Mouse (Mus musculus) liver, embryonic 14.5 days (tissue): ENCODE measurements around the gene Hc. TPM values are rescaled to one million over a fixed set of nuclear protein-coding genes. Genes with fewer than 3 reads are reported as not detected.

ENCODE experiments used
- ATAC-seq: fragments of 200-750 bp; cut with Nextera tagmentation; 2 replicates; pipeline ENCODE4 v1.8.0; 2017; ENCODE audit warnings: moderate number of reproducible peaks, mild to moderate bottlenecking, moderate library complexity; ENCODE audit not compliant: insufficient read depth
- DNase-seq, 3 experiments: peaks; one replicate each; pipeline ENCODE4 v3.0.0-alpha.2; 2012 to 2013; ENCODE audit warnings: low read depth in 3 of 3, low spot score in 3 of 3
- H3K27ac ChIP-seq: fragments of 300-500 bp; sonication (generic); 2 replicates; pipeline ENCODE4 v1.5.1; 2014; ENCODE audit warnings: moderate library complexity, mild to moderate bottlenecking, control low read depth, inconsistent platforms
- H3K27me3 ChIP-seq: fragments of 300-500 bp; sonication (generic); 2 replicates; pipeline ENCODE4 v1.6.1; 2014; ENCODE audit warnings: mild to moderate bottlenecking, low read length, moderate library complexity; ENCODE audit not compliant: control insufficient read depth, insufficient read depth
- H3K36me3 ChIP-seq: fragments of 300-500 bp; sonication (generic); replicated peaks from 2 replicates; pipeline ENCODE4 v1.6.1; 2014; ENCODE audit warnings: low read depth; ENCODE audit not compliant: control insufficient read depth, insufficient read depth
- H3K4me1 ChIP-seq, 2 experiments: fragments of 200-500 bp in 1 of 2; fragments of 300-500 bp in 1 of 2; sonication (generic) in 1 of 2; replicated peaks; 2 replicates each; pipeline ENCODE4 v1.6.1; 2012 to 2014; ENCODE audit warnings: antibody characterized with exemption in 1 of 2, inconsistent platforms in 1 of 2, low read length in 1 of 2; ENCODE audit not compliant: control insufficient read depth in 2 of 2, insufficient read depth in 2 of 2
- H3K4me2 ChIP-seq: fragments of 300-500 bp; sonication (generic); 2 replicates; pipeline ENCODE4 v1.6.1; 2014; ENCODE audit warnings: low read depth, mild to moderate bottlenecking, control low read depth, moderate library complexity
- H3K4me3 ChIP-seq, 2 experiments: fragments of 200-500 bp in 1 of 2; fragments of 300-500 bp in 1 of 2; sonication (generic) in 1 of 2; 2 replicates each; pipeline ENCODE4 v1.5.1; 2012 to 2014; ENCODE audit warnings: low read depth in 2 of 2, low read length in 2 of 2, mild to moderate bottlenecking in 2 of 2, control low read depth in 1 of 2, inconsistent platforms in 1 of 2, moderate library complexity in 1 of 2; ENCODE audit not compliant: insufficient read depth in 1 of 2
- H3K9ac ChIP-seq: fragments of 300-500 bp; sonication (generic); replicated peaks from 2 replicates; pipeline ENCODE4 v1.6.1; 2014; ENCODE audit warnings: mild to moderate bottlenecking, control low read depth, moderate library complexity
- H3K9me3 ChIP-seq: fragments of 300-500 bp; sonication (generic); 2 replicates; pipeline ENCODE4 v1.6.1; 2016; ENCODE audit warnings: low read length, mixed read lengths; ENCODE audit not compliant: control insufficient read depth
- CTCF ChIP-seq: IDR thresholded peaks from 2 replicates; pipeline ENCODE4 v1.5.1; 2016; ENCODE audit warnings: antibody characterized with exemption, low read depth, control low read depth
- EP300 ChIP-seq: IDR thresholded peaks from 2 replicates; pipeline ENCODE4 v1.6.1; 2016; ENCODE audit warnings: antibody characterized with exemption, low read depth
- WGBS: fragments of 180-500 bp; shearing (Covaris S2); extraction: QIAGEN DNeasy Blood & Tissue Kit; methylation state at CpG from one replicate; pipeline ENCODE4 v1.1.7; 2014; ENCODE audit not compliant: insufficient replicate concordance; 5-methylcytosine and 5-hydroxymethylcytosine counted together
- polyA plus RNA-seq, 2 experiments: library from polyadenylated mRNA; depleted of rRNA in 1 of 2; stranded (reverse) in 1 of 2; unstranded in 1 of 2; fragments of >200 nt; fragmentation: Nextera tagmentation in 1 of 2; extraction: Ambion mirVana in 1 of 2; gene quantifications; 2 replicates each; pipeline versions ENCODE4 v1.2.1 to v1.2.3; 2012 to 2014

Gene Hc
- polyA plus RNA-seq, 2 experiments: 37.4 to 56.3 TPM

DNA sequence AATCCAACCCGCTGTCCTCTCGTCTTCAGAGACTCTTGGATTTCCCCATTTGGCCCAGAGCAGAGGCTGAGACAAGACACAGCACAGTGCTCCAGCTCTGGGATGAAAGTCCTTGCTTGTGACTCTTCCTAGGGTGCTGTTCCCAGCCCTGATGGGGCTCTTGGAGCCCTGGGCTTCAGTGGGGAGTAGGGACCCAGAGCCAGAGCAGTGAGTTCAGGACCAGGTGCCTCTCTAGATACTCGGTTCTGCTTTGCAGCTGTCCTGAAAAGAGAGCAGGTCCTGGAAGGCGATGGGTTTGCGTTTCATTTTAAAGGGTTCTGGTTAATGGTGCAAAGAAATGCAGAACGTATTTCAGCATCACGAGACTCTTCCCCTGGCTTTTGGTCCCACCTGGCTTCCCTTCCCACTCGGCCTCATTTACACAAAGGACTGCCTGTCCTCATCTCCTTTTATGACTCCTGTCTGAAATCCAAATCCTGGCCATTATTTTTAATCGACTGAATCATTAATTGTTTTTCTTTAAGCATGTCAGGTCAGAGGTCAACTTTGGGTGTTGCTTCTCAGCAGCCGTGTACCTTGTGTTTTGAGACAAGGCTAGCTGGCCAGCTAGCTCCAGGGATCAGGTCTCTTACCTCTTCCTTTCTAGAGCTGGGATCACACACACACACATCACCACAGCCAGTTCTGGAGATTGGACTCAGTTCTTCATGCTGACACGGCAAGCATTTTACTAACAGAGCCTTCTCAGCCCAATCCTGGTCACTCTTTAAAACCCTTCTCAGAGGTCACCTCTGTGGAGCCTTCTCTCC is 90.0 kb downstream of the Hc start:
- ATAC-seq (no peak), DNase-seq (no peak)
- Histone ChIP-seq H3K9ac (no peak overlapping the region), H3K4me3 (no peak overlapping the region), H3K4me1 (no peaks in the 10 kb centered on the region), H3K4me2 (no peak overlapping the region), H3K36me3 (no peaks in the 10 kb centered on the region), H3K9me3 (no peaks in the 10 kb centered on the region), H3K27me3 (no peaks in the 10 kb centered on the region), H3K27ac (no peak overlapping the region)
- 59% methylated on average over 11 of the region's 11 CpGs for WGBS
- TF ChIP-seq EP300 (no peak), CTCF (no peak)

DNA sequence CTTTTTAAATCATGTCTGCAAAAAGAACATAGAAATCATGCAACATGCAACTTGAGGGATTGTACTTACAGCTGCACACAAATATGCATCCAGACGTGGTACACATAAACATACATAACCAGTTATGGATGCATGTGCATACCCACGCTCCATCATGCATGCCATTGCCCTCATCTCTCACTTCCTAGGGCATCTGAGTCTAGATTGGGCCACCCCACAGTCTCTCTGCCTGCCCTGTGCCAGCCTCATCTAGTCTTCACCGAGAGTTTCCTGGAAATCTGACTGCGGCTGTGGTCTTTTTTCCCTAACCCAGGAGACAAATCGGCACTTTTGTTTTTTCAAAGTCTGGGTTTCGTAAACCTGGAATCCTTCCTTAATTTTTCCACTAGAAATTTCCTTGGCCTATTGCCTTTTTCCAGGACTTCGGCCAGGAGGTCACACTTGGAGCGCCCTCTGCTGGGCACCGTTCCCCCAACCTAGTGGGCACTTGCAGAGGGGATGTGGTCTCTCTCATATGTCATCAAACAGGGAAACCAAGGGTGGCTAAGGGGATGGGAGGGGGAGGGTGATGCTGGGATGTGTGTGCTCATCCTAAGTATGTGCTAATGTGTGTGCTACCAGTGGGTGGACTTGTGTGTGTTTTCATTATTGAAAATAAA is 91.0 kb downstream of the Hc start:
- ATAC-seq (no peak), DNase-seq (no peak)
- Histone ChIP-seq H3K9me3 (no peaks in the 10 kb centered on the region), H3K27me3 (no peaks in the 10 kb centered on the region), H3K4me1 (peaks cover 2 to 8% of the 10 kb centered on the region in 2 experiments; a peak in 2 of 4 replicates), H3K9ac (no peak overlapping the region), H3K4me2 (no peak overlapping the region), H3K4me3 (no peak overlapping the region), H3K36me3 (no peaks in the 10 kb centered on the region), H3K27ac (no peak overlapping the region)
- 26% methylated on average over 9 of the region's 9 CpGs for WGBS
- TF ChIP-seq CTCF (peak; percentile 88), EP300 (no peak)

DNA sequence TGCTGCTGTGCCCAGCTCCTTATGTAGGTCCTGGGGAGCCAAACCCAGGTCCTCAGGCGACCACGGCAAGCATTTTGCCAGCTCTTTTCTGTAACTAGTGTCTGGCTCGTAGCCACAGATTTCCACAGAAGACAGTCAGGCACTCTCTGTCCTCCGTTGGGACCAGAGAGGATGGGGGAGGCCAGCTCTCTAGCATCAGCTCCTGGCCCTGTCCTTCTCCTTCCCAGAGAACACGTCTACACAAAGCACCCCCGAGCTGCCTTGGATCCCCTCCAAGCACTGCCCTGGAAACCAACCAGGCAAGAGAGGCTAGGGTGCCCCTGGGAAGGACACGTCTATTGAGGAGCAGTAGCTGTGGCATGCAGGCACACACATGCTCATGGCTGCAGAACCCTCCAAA is 92.1 kb downstream of the Hc start:
- 60% methylated on average over 7 of the region's 7 CpGs for WGBS
- no peaks in the 10 kb centered on the region for H3K36me3 ChIP-seq

DNA sequence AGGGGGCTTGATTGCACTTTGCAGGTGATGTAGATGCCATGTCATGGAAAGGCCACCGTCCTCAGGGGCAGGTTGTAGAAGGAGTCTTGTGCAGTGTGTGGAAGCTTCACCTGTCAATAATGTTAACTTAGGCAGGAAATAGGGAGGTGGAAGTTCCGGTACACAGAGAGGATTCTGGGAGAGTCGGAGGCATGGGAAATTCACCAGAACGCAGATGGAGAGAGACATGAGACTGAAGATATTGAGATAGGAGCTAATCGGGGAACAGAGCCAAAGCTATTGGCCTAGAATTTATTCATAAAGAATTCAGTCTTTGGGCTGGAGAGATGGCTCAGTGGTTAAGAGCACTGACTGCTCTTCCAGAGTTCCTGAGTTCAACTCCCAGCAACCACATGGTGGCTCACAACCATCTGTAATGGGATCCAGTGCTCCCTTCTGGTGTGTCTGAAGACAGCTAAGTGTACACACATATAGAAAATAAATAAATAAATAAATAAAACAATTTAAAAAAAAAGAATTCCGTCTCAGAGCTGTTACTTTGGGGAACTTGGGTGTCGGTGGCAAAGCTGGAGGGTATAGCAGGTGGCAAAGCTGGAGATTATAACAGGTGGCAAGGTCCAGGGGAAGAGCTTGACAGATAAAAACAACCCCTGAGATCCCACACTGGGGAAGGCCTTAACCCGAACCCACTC is 94.8 kb downstream of the Hc start:
- H3K4me3 ChIP-seq: no peak overlapping the region
- no peaks in the 10 kb centered on the region for H3K36me3 ChIP-seq
- H3K9ac ChIP-seq: no peak overlapping the region
- DNase-seq (no peak), ATAC-seq (no peak)
- H3K9me3 ChIP-seq: no peaks in the 10 kb centered on the region
- peaks cover 2 to 11% of the 10 kb centered on the region in 2 experiments; a peak in 2 of 4 replicates for H3K4me1 ChIP-seq
- TF ChIP-seq EP300: no peak
- no peak for TF ChIP-seq CTCF
- no peaks in the 10 kb centered on the region for H3K27me3 ChIP-seq
- H3K4me2 ChIP-seq: no peak overlapping the region
- WGBS: 61% methylated on average over 8 of the region's 8 CpGs
- no peak overlapping the region for H3K27ac ChIP-seq

More for the DNA sequence above, 92.1 kb downstream of the Hc start:
- Histone ChIP-seq H3K9ac (no peak overlapping the region), H3K27me3 (no peaks in the 10 kb centered on the region), H3K4me2 (no peak overlapping the region), H3K4me1 (peaks cover 2 to 8% of the 10 kb centered on the region in 2 experiments; a peak in 2 of 4 replicates), H3K27ac (no peak overlapping the region), H3K4me3 (no peak overlapping the region), H3K9me3 (no peaks in the 10 kb centered on the region)
- ATAC-seq: no peak
- TF ChIP-seq EP300 (no peak), CTCF (no peak)
- DNase-seq: no peak

DNA sequence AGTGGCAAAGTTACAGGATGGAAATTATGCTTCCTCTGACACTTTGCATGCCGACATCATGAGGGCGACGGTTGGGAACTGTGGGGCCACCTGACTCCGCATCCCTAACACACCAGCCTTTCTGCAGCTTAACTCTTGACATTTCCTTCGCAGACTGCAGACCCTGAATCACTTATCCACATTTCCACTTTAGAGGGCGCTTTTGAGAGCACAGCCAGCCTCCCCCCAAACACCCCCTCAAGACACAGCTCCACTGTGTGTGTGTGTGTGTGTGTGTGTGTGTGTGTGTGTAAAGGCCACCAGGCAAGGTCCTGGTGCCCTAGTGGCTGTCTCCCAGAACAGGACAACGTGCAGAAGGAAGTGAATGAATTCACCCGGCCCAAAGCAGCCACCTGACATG is 95.4 kb downstream of the Hc start:
- Histone ChIP-seq H3K27me3 (no peaks in the 10 kb centered on the region), H3K36me3 (no peaks in the 10 kb centered on the region), H3K9me3 (no peaks in the 10 kb centered on the region), H3K27ac (no peak overlapping the region), H3K9ac (no peak overlapping the region), H3K4me1 (peaks cover 2 to 13% of the 10 kb centered on the region in 2 experiments; a peak in 2 of 4 replicates), H3K4me2 (no peak overlapping the region; the same call in 1 of the 2 replicates), H3K4me3 (no peak overlapping the region)
- WGBS: 74% methylated on average over 8 of the region's 8 CpGs
- ATAC-seq (no peak), DNase-seq (no peak)
- TF ChIP-seq CTCF: no peak
- no peak for TF ChIP-seq EP300
